ENCODE assay signal across 15 mouse cellular contexts in the genomic region with DNA sequence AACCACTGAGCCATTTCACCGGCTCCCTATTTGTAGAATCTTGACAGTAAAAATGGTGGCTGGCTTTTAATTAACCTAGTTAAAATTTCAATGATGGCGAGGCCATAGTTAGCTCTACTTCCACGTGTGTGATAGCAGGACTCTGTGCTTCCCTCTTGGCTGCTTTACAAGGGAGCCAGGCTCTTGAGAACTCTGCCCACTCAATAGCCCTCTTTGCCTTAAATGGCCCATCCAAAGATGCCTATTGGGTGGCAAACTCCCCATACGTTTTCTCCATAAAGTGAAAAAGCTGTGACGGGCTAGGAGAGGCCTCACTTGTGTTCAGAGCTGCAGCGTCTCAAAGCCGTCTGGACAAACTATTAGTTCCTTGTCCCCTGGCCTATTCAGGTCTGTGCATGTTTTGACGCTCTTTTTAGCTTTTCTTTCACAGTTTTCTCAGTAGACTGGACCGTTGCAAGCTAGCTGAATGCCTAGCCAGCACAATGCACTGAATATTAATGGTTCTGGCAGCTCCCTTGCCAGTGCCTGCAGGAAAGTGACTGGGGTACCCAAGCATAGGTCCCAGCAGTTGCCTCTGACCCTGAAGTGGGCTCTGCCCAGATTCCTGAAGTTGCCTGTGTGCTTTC.
DNase-seq lines count a peak whose midpoint lies in the region; ATAC-seq lines count a peak whose summit lies in the region.
"Had no signal": no experiment of that assay in that cellular context is flagged by ENCODE, and none has a peak within 500 bp of the region (broad histone marks: within the 10 kb centered on the region; RNA-seq: fewer than 3 reads in every experiment).

No protein-coding gene starts in this region.

- peak overlapping the region; percentile 42; the same call in 1 of the 2 replicates for H3K27ac ChIP-seq in hindbrain, embryonic 11.5 days (ENCODE audit: low read depth, low read length)
- H3K27ac ChIP-seq in midbrain, embryonic 12.5 days (replicated peaks) = peak overlapping the region; percentile 70
- peak overlapping the region; percentile 56; the same call in 1 of the 2 replicates for H3K27ac ChIP-seq in neural tube, embryonic 15.5 days (replicated peaks)
- H3K27ac ChIP-seq in liver, embryonic 11.5 days (ENCODE audit: low read depth, low read length) = no peak overlapping the region
- H3K27ac ChIP-seq: kidney, embryonic 15.5 days; limb, embryonic 15.5 days had no signal

- no peak overlapping the region for H3K4me2 ChIP-seq in hindbrain, embryonic 11.5 days (replicated peaks; ENCODE audit: low read depth, low read length)
- no peak overlapping the region for H3K4me2 ChIP-seq in midbrain, embryonic 12.5 days (replicated peaks)
- H3K4me2 ChIP-seq in neural tube, embryonic 15.5 days = no peak overlapping the region
- no peak overlapping the region for H3K4me2 ChIP-seq in liver, embryonic 11.5 days
- H3K4me2 ChIP-seq: kidney, embryonic 15.5 days; limb, embryonic 15.5 days; lung, embryonic 14.5 days had no signal

- DNase-seq in embryo, embryonic 11 days = peak; percentile 27
- no peak for DNase-seq in embryo, embryonic 10 days (ENCODE audit: low spot score)
- peak; percentile 35 for DNase-seq in hindbrain, embryonic 11.5 days (ENCODE audit: low spot score)
- DNase-seq in urinary bladder, postnatal 14 days (ENCODE audit: low spot score) = no peak
- no peak for DNase-seq in lung, postnatal 25 days (ENCODE audit: low spot score)
- DNase-seq in liver, embryonic 11.5 days (ENCODE audit: low spot score) = no peak
- DNase-seq: cerebellum, adult 8-10 months; heart, adult 18-20 months; lung, embryonic 14.5 days; thymus, adult 18-20 months had no signal

- H3K4me3 ChIP-seq in hindbrain, embryonic 11.5 days (ENCODE audit: low read depth, low read length) = no peak overlapping the region
- no peak overlapping the region for H3K4me3 ChIP-seq in midbrain, embryonic 12.5 days
- no peak overlapping the region for H3K4me3 ChIP-seq in neural tube, embryonic 15.5 days (replicated peaks)
- H3K4me3 ChIP-seq in liver, embryonic 11.5 days (ENCODE audit: low read depth, low read length) = no peak overlapping the region
- H3K4me3 ChIP-seq: kidney, embryonic 15.5 days; limb, embryonic 15.5 days; myocyte had no signal

- no peaks in the 10 kb centered on the region for H3K36me3 ChIP-seq in hindbrain, embryonic 11.5 days (ENCODE audit: control insufficient read depth, insufficient read depth, low read length)
- no peaks in the 10 kb centered on the region for H3K36me3 ChIP-seq in midbrain, embryonic 12.5 days
- no peaks in the 10 kb centered on the region for H3K36me3 ChIP-seq in neural tube, embryonic 15.5 days
- H3K36me3 ChIP-seq in liver, embryonic 11.5 days (ENCODE audit: control insufficient read depth, insufficient read depth, low read length) = no peaks in the 10 kb centered on the region
- H3K36me3 ChIP-seq: kidney, embryonic 15.5 days; limb, embryonic 15.5 days had no signal

- peaks cover 3% of the 10 kb centered on the region; the same call in 1 of the 2 replicates for H3K4me1 ChIP-seq in hindbrain, embryonic 11.5 days (replicated peaks; ENCODE audit: control insufficient read depth, insufficient read depth, low read length)
- H3K4me1 ChIP-seq in midbrain, embryonic 12.5 days = peaks cover 22% of the 10 kb centered on the region
- peaks cover 23% of the 10 kb centered on the region for H3K4me1 ChIP-seq in neural tube, embryonic 15.5 days
- no peaks in the 10 kb centered on the region for H3K4me1 ChIP-seq in liver, embryonic 11.5 days (replicated peaks; ENCODE audit: control insufficient read depth, insufficient read depth, low read length)

- ATAC-seq in hindbrain, embryonic 11.5 days (ENCODE audit: low FRiP score) = peak; percentile 86
- ATAC-seq in midbrain, embryonic 12.5 days (ENCODE audit: low FRiP score, low read depth) = peak; percentile 82
- no peak for ATAC-seq in neural tube, embryonic 15.5 days (ENCODE audit: low FRiP score)
- no peak for ATAC-seq in liver, embryonic 11.5 days (replicated peaks; ENCODE audit: low FRiP score)

- no peak overlapping the region for H3K9ac ChIP-seq in hindbrain, embryonic 11.5 days (ENCODE audit: low read depth, low read length)
- no peak overlapping the region for H3K9ac ChIP-seq in midbrain, embryonic 12.5 days (replicated peaks)
- no peak overlapping the region for H3K9ac ChIP-seq in neural tube, embryonic 15.5 days (replicated peaks)
- no peak overlapping the region for H3K9ac ChIP-seq in liver, embryonic 11.5 days (ENCODE audit: low read depth, low read length)
- H3K9ac ChIP-seq: kidney, embryonic 15.5 days; limb, embryonic 15.5 days; lung, embryonic 14.5 days had no signal

- no peaks in the 10 kb centered on the region for H3K27me3 ChIP-seq in hindbrain, embryonic 11.5 days (ENCODE audit: control insufficient read depth, insufficient read depth, low read length)
- H3K27me3 ChIP-seq in midbrain, embryonic 12.5 days = no peaks in the 10 kb centered on the region; the same call in 1 of the 2 replicates
- H3K27me3 ChIP-seq in neural tube, embryonic 15.5 days (replicated peaks) = no peaks in the 10 kb centered on the region
- no peaks in the 10 kb centered on the region for H3K27me3 ChIP-seq in liver, embryonic 11.5 days (replicated peaks; ENCODE audit: control insufficient read depth, insufficient read depth, low read length)
- H3K27me3 ChIP-seq: kidney, embryonic 15.5 days; limb, embryonic 15.5 days had no signal

- H3K9me3 ChIP-seq in hindbrain, embryonic 11.5 days (ENCODE audit: control insufficient read depth, low read length) = no peaks in the 10 kb centered on the region
- H3K9me3 ChIP-seq in midbrain, embryonic 12.5 days = no peaks in the 10 kb centered on the region
- no peaks in the 10 kb centered on the region for H3K9me3 ChIP-seq in neural tube, embryonic 15.5 days (replicated peaks)
- no peaks in the 10 kb centered on the region for H3K9me3 ChIP-seq in liver, embryonic 11.5 days (ENCODE audit: control insufficient read depth, low read length)
- H3K9me3 ChIP-seq: kidney, embryonic 15.5 days; limb, embryonic 15.5 days had no signal

- 48% methylated on average over 9 of the region's 9 CpGs for WGBS in hindbrain, embryonic 11.5 days
- 35% methylated on average over 9 of the region's 9 CpGs for WGBS in midbrain, embryonic 12.5 days
- WGBS in neural tube, embryonic 15.5 days = 24% methylated on average over 9 of the region's 9 CpGs
- 80% methylated on average over 9 of the region's 9 CpGs for WGBS in liver, embryonic 11.5 days

Comparison
In these comparisons a context has a peak if more than half of its experiments do, and no peak if none do; other contexts are left out.
1. DNase-seq: peak in embryo, embryonic 11 days (single experiment) and hindbrain, embryonic 11.5 days (single experiment); none in embryo, embryonic 10 days (single experiment), urinary bladder, postnatal 14 days (single experiment), lung, postnatal 25 days (single experiment) and liver, embryonic 11.5 days (single experiment).
2. ATAC-seq: peak in hindbrain, embryonic 11.5 days (single experiment) and midbrain, embryonic 12.5 days (single experiment); none in neural tube, embryonic 15.5 days (single experiment) and liver, embryonic 11.5 days (single experiment).